8 mouse cellular contexts compared by ENCODE assay signal in the genomic region with DNA sequence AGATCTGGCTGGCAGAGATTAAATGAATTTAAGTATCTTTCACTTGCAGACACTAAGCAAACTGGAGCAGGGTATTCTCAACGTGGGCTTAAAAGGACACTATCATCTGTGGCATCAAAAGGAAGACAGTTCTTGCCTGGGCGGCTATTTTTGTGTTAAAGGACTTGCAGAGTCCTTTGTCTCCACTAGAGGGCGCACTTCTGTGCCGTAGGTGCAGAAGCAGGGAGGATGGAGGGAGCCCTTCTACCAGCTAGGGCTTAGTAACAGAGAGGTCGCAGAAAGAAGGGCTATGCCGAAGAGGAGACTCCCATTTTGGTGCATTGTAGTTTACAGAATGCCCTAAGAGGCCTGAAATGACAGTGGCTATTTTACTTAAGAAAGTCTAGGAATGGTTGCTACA.
DNase-seq lines count a peak whose midpoint lies in the region; ATAC-seq and TF ChIP-seq lines count a peak whose summit lies in the region.

No protein-coding gene starts in this region.

- no peak overlapping the region for H3K4me3 ChIP-seq in heart, adult 2 months
- H3K4me3 ChIP-seq in thymus, adult 2 months (ENCODE audit: control insufficient read depth, insufficient read depth, low read length) = no peak overlapping the region

- no peak overlapping the region for H3K27ac ChIP-seq in heart, adult 2 months
- no peak overlapping the region for H3K27ac ChIP-seq in thymus, adult 2 months (ENCODE audit: control insufficient read depth, insufficient read depth, low read length)

- intact Hi-C loops in heart, adult 2 months (cut with DNase I) = no loop called here
- intact Hi-C loops in left cerebral cortex, postnatal 25 days (cut with DNase I) = loop anchor here (5.0 kb wide), 2 partner anchors 647 to 1393 kb away; no protein-coding TSS in a partner anchor

- no peak for ATAC-seq in inflammation-experienced regulatory T-cells, adult 6 months

- no peak overlapping the region for H3K9ac ChIP-seq in heart, adult 2 months (ENCODE audit: low read depth, low read length)

- no peaks in the 10 kb centered on the region for H3K36me3 ChIP-seq in heart, adult 2 months (ENCODE audit: control insufficient read depth, insufficient read depth, low read length)
- no peaks in the 10 kb centered on the region for H3K36me3 ChIP-seq in thymus, adult 2 months (ENCODE audit: control insufficient read depth, insufficient read depth, low read length)

- H3K4me1 ChIP-seq in heart, adult 2 months (ENCODE audit: control insufficient read depth, insufficient read depth, low read length) = no peaks in the 10 kb centered on the region
- no peaks in the 10 kb centered on the region for H3K4me1 ChIP-seq in thymus, adult 2 months (replicated peaks; ENCODE audit: control insufficient read depth, insufficient read depth, low read length)

- TF ChIP-seq EP300 in heart, adult 2 months (IDR thresholded peaks at IDR 0.05; ENCODE audit: insufficient read depth, low read depth, low read length) = no peak

- TF ChIP-seq CTCF in heart, adult 2 months (IDR thresholded peaks at IDR 0.05) = peak; percentile 93
- TF ChIP-seq CTCF in thymus, adult 2 months (IDR thresholded peaks at IDR 0.05; ENCODE audit: borderline replicate concordance, control insufficient read depth, extremely low read depth, insufficient read depth, low read length, poor library complexity) = peak; percentile 31; the same call in 1 of the 2 replicates

- WGBS in heart, adult 2 months = 7% methylated on average over 6 of the region's 6 CpGs
- WGBS in thymus, adult 2 months = 12% methylated on average over 6 of the region's 6 CpGs

- no peaks in the 10 kb centered on the region for H3K27me3 ChIP-seq in heart, adult 2 months (ENCODE audit: control insufficient read depth, insufficient read depth, low read length)
- H3K27me3 ChIP-seq in thymus, adult 2 months (ENCODE audit: control insufficient read depth, insufficient read depth, low read length) = no peaks in the 10 kb centered on the region

- TF ChIP-seq POLR2A in heart, adult 2 months (IDR thresholded peaks at IDR 0.05; ENCODE audit: insufficient read depth, low read depth, low read length) = no peak
- TF ChIP-seq POLR2A in thymus, adult 2 months (IDR thresholded peaks at IDR 0.05; ENCODE audit: control insufficient read depth, extremely low read depth, insufficient read depth, low read length, poor library complexity) = no peak

- DNase-seq in heart, adult 2 months = no peak
- DNase-seq in heart, adult 8-10 months (ENCODE audit: low spot score) = no peak
- no peak for DNase-seq in thymus, adult 2 months
- DNase-seq in thymus, postnatal 36 days = no peak
- DNase-seq in cerebellum, postnatal 25 days = peak; percentile 71 to 78
- peak; percentile 52 to 58 for DNase-seq in left cerebral cortex, postnatal 25 days (ENCODE audit: low spot score in 2 of 2)
- peak; percentile 57 to 64 for DNase-seq in right cerebral cortex, postnatal 10 days (ENCODE audit: low spot score in 2 of 2)

- no peaks in the 10 kb centered on the region for H3K79me2 ChIP-seq in heart, adult 2 months (replicated peaks; ENCODE audit: control insufficient read depth, insufficient read depth, low read length)

Comparison
In these comparisons a context has a peak if more than half of its experiments do, and no peak if none do; other contexts are left out.
1. DNase-seq: peak in cerebellum, postnatal 25 days (2 of 2), left cerebral cortex, postnatal 25 days (2 of 2) and right cerebral cortex, postnatal 10 days (2 of 2); none in heart, adult 2 months (0 of 2), heart, adult 8-10 months (single experiment), thymus, adult 2 months (single experiment) and thymus, postnatal 36 days (0 of 2).